Mouse (Mus musculus): ENCODE measurements around the gene Slc37a4.
"Not testable (repeated sequence)": the region's sequence is repeated elsewhere in the genome, so short reads cannot be mapped to it uniquely, and the experiment has no call there.

Slc37a4 gene

GRCm38 (mm10) chr9:44396684-44397411 is at the start of gene Slc37a4:
Gene Slc37a4 (plus strand): TSS chr9:44396852.
- peak; percentile 97 for DNase-seq (ENCODE audit: low read depth)

DNA sequence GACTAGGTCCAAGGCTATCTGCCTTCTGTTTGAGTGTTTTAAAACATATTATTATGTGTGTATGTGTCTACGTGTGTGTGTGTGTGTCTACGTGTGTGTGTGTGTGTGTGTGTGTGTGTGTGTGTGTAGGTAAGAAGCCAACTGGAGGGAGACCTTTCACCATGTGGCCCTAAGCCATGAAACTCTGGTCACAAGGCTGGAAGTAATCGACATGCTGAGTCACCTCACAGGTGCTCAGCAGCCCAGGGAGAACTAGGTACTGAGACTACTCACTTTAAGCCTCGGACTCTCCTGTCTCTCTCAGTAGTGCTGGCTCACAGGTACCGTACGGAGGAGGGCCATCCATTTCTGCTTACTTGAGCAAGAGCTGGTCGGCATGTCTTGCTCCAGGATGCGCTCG is 49.5 kb upstream of the Slc37a4 start:
- no peak for DNase-seq (ENCODE audit: low read depth)

- no peak for DNase-seq (ENCODE audit: low read depth)
Observed at GRCm38 (mm10) chr9:44347621-44348020, 49.0 kb upstream of the Slc37a4 start.

- DNase-seq (ENCODE audit: low read depth) = no peak
Observed at GRCm38 (mm10) chr9:44348546-44348945, 48.1 kb upstream of the Slc37a4 start.

DNA sequence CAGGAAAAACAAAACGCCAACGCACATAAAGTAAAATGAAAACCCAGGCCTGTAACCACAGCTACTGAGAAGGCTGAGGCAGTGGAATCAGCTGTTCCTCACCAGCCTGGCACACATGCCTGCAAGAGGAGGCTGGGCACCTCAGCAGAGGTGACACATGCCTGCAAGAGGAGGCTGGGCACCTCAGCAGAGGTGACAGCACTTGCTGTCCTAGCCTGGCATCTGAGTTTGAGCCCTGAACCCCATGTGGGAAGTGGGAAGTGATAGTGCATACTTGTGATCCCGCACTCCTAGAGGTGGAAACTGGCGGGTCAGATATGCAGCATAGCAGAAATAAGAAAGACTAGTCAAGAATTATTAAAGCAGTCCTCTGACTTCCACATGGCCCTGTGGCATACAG is 45.3 kb upstream of the Slc37a4 start:
- no peak for DNase-seq (ENCODE audit: low read depth)

- no peak for DNase-seq (ENCODE audit: low read depth)
Observed at GRCm38 (mm10) chr9:44352337-44352736, 44.3 kb upstream of the Slc37a4 start.

DNA sequence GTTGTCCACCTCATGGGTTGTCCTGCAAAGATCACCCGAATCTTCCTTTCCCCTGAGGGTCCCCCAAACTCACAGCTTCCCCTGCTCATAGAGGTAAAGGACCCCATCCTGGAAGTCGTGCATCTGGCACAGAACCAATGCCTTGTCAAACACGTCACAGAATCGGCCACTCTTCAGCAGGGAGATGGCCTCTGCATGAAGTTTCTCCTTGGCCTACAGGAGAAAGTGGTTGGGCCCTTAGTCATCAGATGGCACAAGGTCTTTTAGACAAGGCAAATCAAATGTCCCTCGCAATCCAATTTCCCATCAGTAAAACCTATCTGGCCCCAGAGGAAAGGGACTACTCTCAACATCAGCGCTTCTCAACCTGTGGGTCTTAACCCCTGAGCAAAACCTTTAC is 43.5 kb upstream of the Slc37a4 start:
- no peak for DNase-seq (ENCODE audit: low read depth)

DNA sequence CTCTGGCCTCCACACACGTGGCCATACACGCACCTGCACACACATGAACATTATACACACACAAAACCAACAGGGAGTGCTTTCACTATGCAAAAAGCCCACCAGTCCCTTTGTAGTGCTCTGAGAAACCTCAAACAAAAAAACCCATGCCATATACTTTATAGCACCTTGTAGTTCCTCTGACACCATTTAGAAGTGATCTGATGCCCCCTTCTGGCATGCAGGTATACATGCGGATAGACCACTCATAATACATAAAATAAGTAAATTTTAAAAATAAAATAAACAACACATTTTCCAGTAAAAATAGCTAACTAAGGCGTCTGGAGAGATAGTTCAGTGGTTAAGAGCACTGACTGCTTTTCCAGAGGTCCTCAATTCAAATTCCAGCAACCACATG is 39.4 kb upstream of the Slc37a4 start:
- peak; percentile 56 for DNase-seq (ENCODE audit: low read depth)

DNA sequence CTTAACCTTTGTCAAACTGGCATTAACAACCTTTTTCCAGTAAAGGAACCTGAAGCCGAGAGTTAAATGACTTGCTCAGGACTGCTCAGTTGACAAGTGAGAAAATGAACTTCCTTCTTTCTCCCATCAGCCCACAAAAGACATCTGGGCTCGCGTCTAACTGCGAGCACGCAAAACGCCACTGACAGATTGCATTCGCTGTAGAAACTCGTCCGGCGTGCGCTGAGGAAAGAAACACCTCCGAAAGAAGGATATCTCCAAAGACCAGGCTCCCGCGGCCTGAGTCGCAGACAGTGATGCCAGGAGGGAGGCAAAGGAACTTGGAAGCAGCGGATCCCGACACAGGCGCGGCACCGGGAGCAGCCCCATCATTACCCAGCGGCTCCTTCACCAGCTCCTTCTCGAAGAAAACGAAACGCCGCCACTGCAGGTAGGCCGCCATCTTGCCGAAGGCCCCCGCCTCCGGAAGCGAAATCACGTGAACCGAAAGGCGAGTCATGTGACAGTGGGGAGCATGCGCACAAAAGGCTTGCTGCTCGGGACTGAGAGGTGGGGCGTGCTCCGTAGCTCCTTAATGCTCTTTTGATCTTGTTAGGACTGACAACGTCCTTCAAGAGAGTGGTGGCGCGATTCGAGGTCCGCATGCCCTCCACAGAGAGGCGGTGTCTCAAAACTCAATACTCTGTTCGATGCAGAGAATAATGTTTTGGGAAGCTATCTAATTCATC is 35.3 kb upstream of the Slc37a4 start, which contains the start of gene Vps11:
Vps11 (minus strand) TSS at position 481 of the 728 bp plus-strand sequence.
- peak; percentile 96 for DNase-seq (ENCODE audit: low read depth)

DNA sequence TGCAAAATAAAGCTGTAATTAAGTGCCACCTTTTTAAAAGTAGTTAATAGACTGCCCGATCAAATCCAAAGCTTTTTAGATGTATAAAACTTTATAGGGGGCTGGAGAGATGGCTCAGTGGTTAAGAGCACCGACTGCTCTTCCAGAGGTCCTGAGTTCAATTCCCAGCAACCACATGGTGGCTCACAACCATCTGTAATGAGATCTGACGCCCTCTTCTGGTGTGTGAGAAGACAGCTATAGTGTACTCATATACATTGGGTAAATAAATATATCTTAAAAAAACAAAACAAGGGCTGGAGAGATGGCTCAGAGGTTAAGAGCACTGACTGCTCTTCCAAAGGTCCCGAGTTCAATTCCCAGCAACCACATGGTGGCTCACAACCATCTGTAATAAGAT is 34.7 kb upstream of the Slc37a4 start:
- DNase-seq (ENCODE audit: low read depth) = not testable (repeated sequence)

- DNase-seq (ENCODE audit: low read depth) = peak; percentile 46
Observed at GRCm38 (mm10) chr9:44364480-44364879, 32.2 kb upstream of the Slc37a4 start.

DNA sequence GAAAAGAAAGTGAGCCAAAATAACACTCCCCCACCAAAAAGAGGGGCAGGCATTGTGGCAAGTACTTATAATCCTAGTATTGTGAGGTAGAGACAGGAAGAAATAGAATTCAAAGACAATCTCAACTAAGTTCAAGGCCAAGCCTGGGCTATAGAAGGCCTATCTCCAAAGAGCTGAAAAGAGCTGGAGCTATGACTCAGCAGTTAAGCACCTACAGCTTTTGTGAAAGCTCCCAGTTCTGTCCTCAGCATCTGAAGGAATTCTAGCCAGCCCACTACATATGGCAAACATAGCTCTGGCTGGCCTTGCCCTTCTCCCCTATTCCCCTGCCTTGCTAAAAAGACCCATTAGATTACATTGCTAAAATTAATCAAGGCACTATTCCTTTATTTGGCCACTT is 23.3 kb upstream of the Slc37a4 start:
- no peak for DNase-seq (ENCODE audit: low read depth)

DNA sequence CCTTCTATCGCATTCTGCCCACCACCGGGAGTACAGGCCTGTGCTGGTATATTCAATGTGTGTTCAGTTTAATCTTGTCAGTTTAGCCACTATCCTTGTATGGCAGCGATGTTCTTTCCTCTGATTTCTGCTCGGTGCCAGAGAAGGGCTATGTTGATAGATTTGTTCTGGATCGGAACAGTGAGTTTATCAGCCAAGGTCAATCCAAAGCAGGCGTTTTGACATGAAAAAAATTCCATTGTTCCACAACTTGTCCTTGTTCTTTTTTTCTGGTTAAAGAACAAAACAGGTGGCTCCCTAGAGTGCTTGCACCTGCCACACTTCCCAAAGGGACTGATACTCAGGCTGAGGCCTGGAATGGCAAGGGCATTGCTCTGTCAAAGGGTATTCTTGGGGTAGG is 20.5 kb upstream of the Slc37a4 start:
- no peak for DNase-seq (ENCODE audit: low read depth)

- not testable (repeated sequence) for DNase-seq (ENCODE audit: low read depth)
Observed at GRCm38 (mm10) chr9:44377335-44377734, 19.3 kb upstream of the Slc37a4 start.

DNA sequence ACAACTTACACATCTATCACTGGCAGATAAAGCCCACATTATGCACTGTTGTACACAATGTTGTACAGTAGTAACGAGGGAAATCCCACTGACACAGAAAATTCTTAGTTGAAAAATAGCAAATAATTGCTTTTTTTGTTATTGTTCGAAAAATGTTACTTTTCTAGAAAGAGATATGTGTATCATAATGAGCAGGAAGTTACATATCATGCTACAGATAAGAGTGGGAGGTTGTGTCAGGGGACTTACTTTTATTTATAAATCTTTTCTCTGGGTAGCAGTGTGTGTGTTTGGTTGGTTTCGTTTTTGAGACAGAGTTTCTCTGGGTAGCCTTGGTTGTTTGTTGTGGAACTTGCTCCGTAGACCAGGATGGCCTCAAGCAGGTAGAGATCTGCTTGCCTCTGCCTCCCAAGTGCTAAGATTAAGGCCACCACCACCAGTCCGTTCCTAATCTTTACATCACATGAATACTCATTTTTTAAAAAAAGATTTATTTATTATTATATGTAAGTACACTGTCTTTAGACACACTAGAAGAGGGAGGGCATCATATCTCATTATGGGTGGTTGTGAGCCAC is 18.4 kb upstream of the Slc37a4 start:
- DNase-seq (ENCODE audit: low read depth) = no peak

- peak; percentile 92 for DNase-seq (ENCODE audit: low read depth)
Observed at GRCm38 (mm10) chr9:44379054-44379834, 17.4 kb upstream of the Slc37a4 start, which contains the start of gene Hyou1. Gene Hyou1 (plus strand): TSS chr9:44379490.

DNA sequence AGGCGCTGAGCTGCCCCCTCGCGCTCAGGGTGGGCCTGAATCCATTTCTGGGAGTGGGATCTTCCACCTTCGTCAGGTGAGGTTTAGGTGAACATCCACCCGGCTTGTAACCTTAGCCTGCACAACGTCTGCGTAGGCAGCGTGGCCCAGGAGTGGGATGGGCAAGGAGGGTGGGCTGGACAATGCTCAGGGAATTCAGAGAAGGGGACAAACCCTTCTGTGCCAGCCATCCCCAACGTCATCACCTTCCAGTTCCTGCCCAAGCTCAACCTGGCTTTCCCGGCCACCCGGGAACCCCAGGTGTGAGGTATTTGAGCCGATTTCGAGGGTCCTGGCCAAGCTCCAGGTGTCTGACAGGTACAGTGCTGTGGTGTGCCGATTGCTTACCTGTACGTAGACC is 16.8 kb upstream of the Slc37a4 start:
- DNase-seq (ENCODE audit: low read depth) = no peak

GRCm38 (mm10) chr9:44384596-44384995 is 12.1 kb upstream of the Slc37a4 start:
- no peak for DNase-seq (ENCODE audit: low read depth)

GRCm38 (mm10) chr9:44387221-44387620 is 9.4 kb upstream of the Slc37a4 start:
- no peak for DNase-seq (ENCODE audit: low read depth)

DNA sequence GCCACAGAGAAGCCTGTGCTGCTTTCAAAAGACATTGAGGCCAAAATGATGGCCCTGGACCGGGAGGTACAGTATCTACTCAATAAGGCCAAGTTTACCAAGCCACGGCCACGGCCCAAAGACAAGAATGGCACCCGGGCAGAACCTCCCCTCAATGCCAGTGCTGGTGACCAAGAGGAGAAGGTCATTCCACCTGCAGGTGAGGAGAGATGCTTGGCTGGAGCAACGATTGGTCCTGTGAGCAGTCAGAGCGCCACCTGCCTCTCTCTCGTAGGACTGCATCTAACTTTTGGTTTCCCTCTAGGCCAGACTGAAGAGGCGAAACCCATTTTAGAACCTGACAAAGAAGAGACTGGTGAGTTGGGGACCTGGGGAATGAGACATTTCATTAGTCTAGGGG is 7.4 kb upstream of the Slc37a4 start:
- no peak for DNase-seq (ENCODE audit: low read depth)

GRCm38 (mm10) chr9:44391466-44391865 is 5.2 kb upstream of the Slc37a4 start:
- DNase-seq (ENCODE audit: low read depth) = no peak

DNA sequence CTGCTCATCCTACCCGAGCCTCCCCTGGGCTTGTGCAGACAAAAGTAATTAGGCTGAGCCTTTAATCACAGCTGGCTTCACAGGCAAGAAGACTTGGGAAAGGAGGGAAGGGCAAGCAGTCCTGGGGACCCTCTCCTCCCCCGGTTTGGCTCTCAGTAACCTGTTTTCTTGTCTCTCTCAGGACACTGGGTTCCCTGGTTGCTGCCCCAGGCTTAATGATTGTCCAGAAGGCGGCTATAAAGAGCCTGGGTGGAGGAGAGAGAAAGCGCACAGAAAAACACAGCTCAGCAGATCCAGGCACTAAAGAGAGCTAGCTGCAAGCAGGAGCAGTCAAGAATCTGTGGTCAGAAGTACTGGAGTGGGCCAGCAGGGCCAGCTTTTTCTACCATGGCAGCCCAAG is 1.4 kb downstream of the Slc37a4 start:
- DNase-seq (ENCODE audit: low read depth) = no peak
